Mouse (Mus musculus) MN1 (cell line): ENCODE results near the gene Prpf4.

Experiments used
- DNase-seq: peaks from one replicate; pipeline ENCODE4 v3.0.0-alpha.2; 2016; ENCODE audit warnings: low spot score

The Prpf4 gene

GRCm38 (mm10) chr4:62389592-62390512 is 18.7 kb upstream of the Prpf4 start:
- DNase-seq: no peak

GRCm38 (mm10) chr4:62391892-62392291 is 16.7 kb upstream of the Prpf4 start:
- DNase-seq: no peak

GRCm38 (mm10) chr4:62393459-62393858 is 15.1 kb upstream of the Prpf4 start:
- DNase-seq: no peak

- DNase-seq: no peak
Measured at GRCm38 (mm10) chr4:62395806-62396205, 12.8 kb upstream of the Prpf4 start.

- DNase-seq: no peak
Measured at GRCm38 (mm10) chr4:62397616-62398365, 10.8 kb upstream of the Prpf4 start.

GRCm38 (mm10) chr4:62398956-62399355 is 9.6 kb upstream of the Prpf4 start:
- peak; percentile 29 for DNase-seq

GRCm38 (mm10) chr4:62406133-62406532 is 2.5 kb upstream of the Prpf4 start:
- DNase-seq: no peak

GRCm38 (mm10) chr4:62407730-62408582 is 641 bp upstream of the Prpf4 start:
- DNase-seq: peak; percentile 26

- DNase-seq: no peak
Measured at GRCm38 (mm10) chr4:62409615-62410014, 1.0 kb downstream of the Prpf4 start.

- no peak for DNase-seq
Measured at GRCm38 (mm10) chr4:62410325-62410724, 1.7 kb downstream of the Prpf4 start.

- no peak for DNase-seq
Measured at GRCm38 (mm10) chr4:62411606-62412005, 3.0 kb downstream of the Prpf4 start.

- no peak for DNase-seq
Measured at GRCm38 (mm10) chr4:62418448-62418847, 9.9 kb downstream of the Prpf4 start.

- DNase-seq: no peak
Measured at GRCm38 (mm10) chr4:62419091-62419490, 10.5 kb downstream of the Prpf4 start.

- DNase-seq: no peak
Measured at GRCm38 (mm10) chr4:62425891-62426290, 17.3 kb downstream of the Prpf4 start.

GRCm38 (mm10) chr4:62427978-62428758 is 19.6 kb downstream of the Prpf4 start:
- DNase-seq: no peak

- no peak for DNase-seq
Measured at GRCm38 (mm10) chr4:62429616-62430015, 21.0 kb downstream of the Prpf4 start.

GRCm38 (mm10) chr4:62430678-62431077 is 22.1 kb downstream of the Prpf4 start:
- no peak for DNase-seq

- DNase-seq: peak; percentile 14
Measured at GRCm38 (mm10) chr4:62431522-62431921, 22.9 kb downstream of the Prpf4 start.

GRCm38 (mm10) chr4:62433939-62434870 is 25.6 kb downstream of the Prpf4 start:
- DNase-seq: no peak

- DNase-seq: no peak
Measured at GRCm38 (mm10) chr4:62435081-62435480, 26.5 kb downstream of the Prpf4 start, which contains the start of gene Rnf183. Gene Rnf183 (minus strand): TSS chr4:62435252.
